Mouse (Mus musculus): Measurements from ENCODE around the gene Tfrc. TPM values are rescaled to one million over a fixed set of nuclear protein-coding genes. Genes with fewer than 3 reads are reported as not detected.

Gene Tfrc
- total and polyA plus RNA-seq, 3 experiments: 14.2 to 620 (median 507) TPM

DNA sequence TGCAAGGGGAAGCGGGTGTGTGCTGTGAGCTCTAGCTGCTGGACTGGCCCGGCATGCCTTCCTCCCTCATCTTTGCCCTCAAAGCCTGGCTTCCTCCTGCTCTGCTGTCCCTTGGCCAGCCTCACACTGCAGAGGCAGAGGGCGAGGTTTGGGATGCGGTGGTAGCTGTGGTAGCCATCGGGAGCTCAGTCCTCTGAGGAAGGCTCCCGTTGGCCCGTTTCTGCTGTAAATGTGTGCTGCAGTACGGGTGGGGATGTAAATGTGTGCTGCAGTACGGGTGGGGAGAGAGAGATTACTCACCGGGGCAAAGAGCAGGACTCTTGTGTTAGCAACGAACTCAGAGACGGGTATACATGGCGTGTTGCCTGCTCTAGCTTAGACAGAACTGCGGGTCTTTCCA, 70.1 kb downstream of the Tfrc start:
- ATAC-seq (ENCODE audit: extremely low read depth, insufficient number of reproducible peaks, low FRiP score, poor library complexity, severe bottlenecking) (no peak), DNase-seq (ENCODE audit: low spot score) (no peak)
- H3K9me3 ChIP-seq (replicated peaks): no peaks in the 10 kb centered on the region
- TF ChIP-seq GATA2 (IDR thresholded peaks at IDR 0.05; ENCODE audit: borderline replicate concordance, low read depth, low read length) (no peak), TAL1 (conservative IDR thresholded peaks at IDR 0.05; ENCODE audit: low read depth, low read length) (no peak), CTCF (IDR thresholded peaks at IDR 0.05; ENCODE audit: low read depth, low read length) (no peak), POLR2AphosphoS5 (IDR thresholded peaks at IDR 0.05; ENCODE audit: insufficient replicate concordance, low read depth, low read length) (no peak), GATA1 (IDR thresholded peaks at IDR 0.05; ENCODE audit: borderline replicate concordance, low read length) (no peak)
- H3K4me3 ChIP-seq (ENCODE audit: low read depth, low read length): no peak overlapping the region
- H3K4me1 ChIP-seq (ENCODE audit: insufficient read depth, low read depth, low read length): peaks cover 38% of the 10 kb centered on the region
- H3K27me3 ChIP-seq (ENCODE audit: insufficient read depth, low read length): no peaks in the 10 kb centered on the region
- peaks cover 95% of the 10 kb centered on the region for H3K36me3 ChIP-seq (replicated peaks)

GRCm38 (mm10) chr16:32679976-32680375, 71.3 kb downstream of the Tfrc start:
- no peak for DNase-seq (ENCODE audit: low spot score)
- H3K27me3 ChIP-seq (ENCODE audit: insufficient read depth, low read length): no peaks in the 10 kb centered on the region
- H3K36me3 ChIP-seq (replicated peaks): peaks cover 84% of the 10 kb centered on the region
- no peaks in the 10 kb centered on the region for H3K9me3 ChIP-seq (replicated peaks)
- H3K4me3 ChIP-seq (ENCODE audit: low read depth, low read length): no peak overlapping the region
- TF ChIP-seq TAL1 (conservative IDR thresholded peaks at IDR 0.05; ENCODE audit: low read depth, low read length): no peak
- no peak for TF ChIP-seq GATA1 (IDR thresholded peaks at IDR 0.05; ENCODE audit: borderline replicate concordance, low read length)
- no peak for ATAC-seq (ENCODE audit: extremely low read depth, insufficient number of reproducible peaks, low FRiP score, poor library complexity, severe bottlenecking)
- peaks cover 38% of the 10 kb centered on the region for H3K4me1 ChIP-seq (ENCODE audit: insufficient read depth, low read depth, low read length)

DNA sequence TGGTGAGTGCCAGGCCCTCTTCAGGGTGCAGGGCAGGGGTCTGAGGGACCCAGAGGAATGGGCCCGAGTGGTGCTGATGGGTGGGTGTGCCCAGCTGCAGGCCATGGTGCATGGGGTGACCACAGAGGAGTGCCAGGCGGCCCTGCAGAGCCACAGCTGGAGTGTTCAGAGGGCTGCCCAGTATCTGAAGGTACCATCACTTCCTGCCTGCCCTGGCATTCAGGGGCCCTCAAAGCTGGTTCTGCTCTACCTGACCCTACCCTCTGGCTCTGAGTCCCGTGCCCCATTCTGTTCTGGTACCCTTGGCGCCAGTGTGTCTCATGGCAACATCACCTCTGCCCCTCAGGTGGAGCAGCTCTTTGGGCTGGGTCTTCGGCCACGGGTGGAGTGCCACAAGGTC, 72.1 kb downstream of the Tfrc start:
- H3K27me3 ChIP-seq (ENCODE audit: insufficient read depth, low read length): no peaks in the 10 kb centered on the region
- H3K4me3 ChIP-seq (ENCODE audit: low read depth, low read length): peak overlapping the region; percentile 10; the same call in 1 of the 2 replicates
- no peak for DNase-seq (ENCODE audit: low spot score)
- peaks cover 75% of the 10 kb centered on the region for H3K36me3 ChIP-seq (replicated peaks)
- TF ChIP-seq GATA1 (IDR thresholded peaks at IDR 0.05; ENCODE audit: borderline replicate concordance, low read length) (no peak), CTCF (IDR thresholded peaks at IDR 0.05; ENCODE audit: low read depth, low read length) (no peak), POLR2AphosphoS5 (IDR thresholded peaks at IDR 0.05; ENCODE audit: insufficient replicate concordance, low read depth, low read length) (no peak), TAL1 (conservative IDR thresholded peaks at IDR 0.05; ENCODE audit: low read depth, low read length) (no peak), GATA2 (IDR thresholded peaks at IDR 0.05; ENCODE audit: borderline replicate concordance, low read depth, low read length) (no peak)
- no peaks in the 10 kb centered on the region for H3K9me3 ChIP-seq (replicated peaks)
- ATAC-seq (ENCODE audit: extremely low read depth, insufficient number of reproducible peaks, low FRiP score, poor library complexity, severe bottlenecking): no peak
- H3K4me1 ChIP-seq (ENCODE audit: insufficient read depth, low read depth, low read length): peaks cover 38% of the 10 kb centered on the region

- peaks cover 62% of the 10 kb centered on the region for H3K36me3 ChIP-seq (replicated peaks)
These were observed 73.5 kb downstream of the Tfrc start for GRCm38 (mm10) chr16:32682194-32682593.

More at GRCm38 (mm10) chr16:32682194-32682593, 73.5 kb downstream of the Tfrc start:
- ATAC-seq (ENCODE audit: extremely low read depth, insufficient number of reproducible peaks, low FRiP score, poor library complexity, severe bottlenecking) (no peak), DNase-seq (ENCODE audit: low spot score) (no peak)
- peaks cover 36% of the 10 kb centered on the region for H3K4me1 ChIP-seq (ENCODE audit: insufficient read depth, low read depth, low read length)
- TF ChIP-seq TAL1 (conservative IDR thresholded peaks at IDR 0.05; ENCODE audit: low read depth, low read length): no peak
- no peak for TF ChIP-seq GATA1 (IDR thresholded peaks at IDR 0.05; ENCODE audit: borderline replicate concordance, low read length)
- TF ChIP-seq CTCF (IDR thresholded peaks at IDR 0.05; ENCODE audit: low read depth, low read length): peak; percentile 21; the same call in 1 of the 2 replicates
- no peak for TF ChIP-seq POLR2AphosphoS5 (IDR thresholded peaks at IDR 0.05; ENCODE audit: insufficient replicate concordance, low read depth, low read length)
- H3K9me3 ChIP-seq (replicated peaks): no peaks in the 10 kb centered on the region
- no peaks in the 10 kb centered on the region for H3K27me3 ChIP-seq (ENCODE audit: insufficient read depth, low read length)
- H3K4me3 ChIP-seq (ENCODE audit: low read depth, low read length): no peak overlapping the region

Other genes with a start within 250 kb of the Tfrc start
- not detected in 2 replicates for gene Tm4sf19, start 208.4 kb upstream of the Tfrc start, total RNA-seq (2014; fragmentation: Nextera tagmentation)
- 0.12 and 0.60 TPM in 2 replicates for gene Tm4sf19, start 208.4 kb upstream of the Tfrc start, total RNA-seq (2017)
- gene Tm4sf19, start 208.4 kb upstream of the Tfrc start, polyA plus RNA-seq (2012): not detected in 2 replicates
- gene Tctex1d2, start 189.2 kb upstream of the Tfrc start, total RNA-seq (2014; fragmentation: Nextera tagmentation): 9.7 and 10.8 TPM in 2 replicates
- 33.9 and 35.2 TPM in 2 replicates for gene Tctex1d2, start 189.2 kb upstream of the Tfrc start, total RNA-seq (2017)
- gene Tctex1d2, start 189.2 kb upstream of the Tfrc start, polyA plus RNA-seq (2012): 0.21 and 0.39 TPM in 2 replicates
- gene Pcyt1a, start 178.0 kb upstream of the Tfrc start, total RNA-seq (2014; fragmentation: Nextera tagmentation): 62.7 and 101 TPM in 2 replicates
- gene Pcyt1a, start 178.0 kb upstream of the Tfrc start, total RNA-seq (2017): 101 and 104 TPM in 2 replicates
- gene Pcyt1a, start 178.0 kb upstream of the Tfrc start, polyA plus RNA-seq (2012): 47.0 and 50.2 TPM in 2 replicates
- not detected in 2 replicates for gene Slc51a, start 121.0 kb upstream of the Tfrc start, total RNA-seq (2014; fragmentation: Nextera tagmentation)
- 1.3 and 2.0 TPM in 2 replicates for gene Slc51a, start 121.0 kb upstream of the Tfrc start, total RNA-seq (2017)
- 0.02 TPM in 1 of 2 replicates, not detected in the other for gene Slc51a, start 121.0 kb upstream of the Tfrc start, polyA plus RNA-seq (2012)
- gene Zdhhc19, start 112.7 kb upstream of the Tfrc start, total RNA-seq (2014; fragmentation: Nextera tagmentation): not detected in 2 replicates
- 0.23 TPM in 1 of 2 replicates, not detected in the other for gene Zdhhc19, start 112.7 kb upstream of the Tfrc start, total RNA-seq (2017)
- not detected in 2 replicates for gene Zdhhc19, start 112.7 kb upstream of the Tfrc start, polyA plus RNA-seq (2012)
- 27.3 and 31.5 TPM in 2 replicates for gene Tnk2, start 35.0 kb downstream of the Tfrc start, total RNA-seq (2014; fragmentation: Nextera tagmentation)
- 11.8 and 13.4 TPM in 2 replicates for gene Tnk2, start 35.0 kb downstream of the Tfrc start, total RNA-seq (2017)
- 197 and 236 TPM in 2 replicates for gene Tnk2, start 35.0 kb downstream of the Tfrc start, polyA plus RNA-seq (2012)
- not detected in 2 replicates for gene Muc4, start 127.0 kb downstream of the Tfrc start, total RNA-seq (2014; fragmentation: Nextera tagmentation)
- 0.11 and 0.17 TPM in 2 replicates for gene Muc4, start 127.0 kb downstream of the Tfrc start, total RNA-seq (2017)
- not detected in 2 replicates for gene Muc4, start 127.0 kb downstream of the Tfrc start, polyA plus RNA-seq (2012)
- gene Muc20, start 188.5 kb downstream of the Tfrc start, total RNA-seq (2014; fragmentation: Nextera tagmentation): not detected in 2 replicates
- 0.06 and 0.11 TPM in 2 replicates for gene Muc20, start 188.5 kb downstream of the Tfrc start, total RNA-seq (2017)
- not detected in 2 replicates for gene Muc20, start 188.5 kb downstream of the Tfrc start, polyA plus RNA-seq (2012)
- not detected in 2 replicates for gene Smbd1, start 201.6 kb downstream of the Tfrc start, total RNA-seq (2014; fragmentation: Nextera tagmentation)
- not detected in 2 replicates for gene Smbd1, start 201.6 kb downstream of the Tfrc start, total RNA-seq (2017)
- gene Smbd1, start 201.6 kb downstream of the Tfrc start, polyA plus RNA-seq (2012): not detected in 2 replicates